Mouse (Mus musculus): ENCODE data around the gene Tcf12. TPM values are rescaled to one million over a fixed set of nuclear protein-coding genes. Genes with fewer than 3 reads are reported as not detected.

The Tcf12 gene
- polyA plus RNA-seq, 1 experiment from 2014 or later, result 112 TPM

- H3K4me3 ChIP-seq (replicated peaks), result no peak overlapping the region
- WGBS, result 9% methylated on average over 2 of the region's 2 CpGs
- no peak overlapping the region for H3K9ac ChIP-seq
- H3K9me3 ChIP-seq, result no peaks in the 10 kb centered on the region
- H3K4me1 ChIP-seq, result peaks cover 31% of the 10 kb centered on the region
- no peak overlapping the region for H3K4me2 ChIP-seq
- no peaks in the 10 kb centered on the region for H3K36me3 ChIP-seq (replicated peaks)
- peak overlapping the region; percentile 65 for H3K27ac ChIP-seq
- H3K27me3 ChIP-seq, result no peaks in the 10 kb centered on the region
- ATAC-seq (ENCODE audit: low FRiP score), result peak; percentile 49; the same call in 1 of the 2 replicates
These were observed 137.1 kb downstream of the Tcf12 start for GRCm38 (mm10) chr9:71974541-71974959.

- Histone ChIP-seq H3K9ac (no peak overlapping the region), H3K4me3 (replicated peaks) (no peak overlapping the region), H3K27ac (no peak overlapping the region), H3K4me2 (no peak overlapping the region), H3K27me3 (no peaks in the 10 kb centered on the region), H3K4me1 (peaks cover 4% of the 10 kb centered on the region), H3K9me3 (no peaks in the 10 kb centered on the region), H3K36me3 (replicated peaks) (no peaks in the 10 kb centered on the region)
- ATAC-seq (ENCODE audit: low FRiP score), result no peak
- 87% methylated on average over 4 of the region's 4 CpGs for WGBS
These were observed 147.6 kb downstream of the Tcf12 start for GRCm38 (mm10) chr9:71964039-71964438.

GRCm38 (mm10) chr9:71960026-71960396, 151.7 kb downstream of the Tcf12 start:
- H3K4me1 ChIP-seq, result peaks cover 4% of the 10 kb centered on the region
- no peak overlapping the region for H3K4me2 ChIP-seq
- no peaks in the 10 kb centered on the region for H3K36me3 ChIP-seq (replicated peaks)
- ATAC-seq (ENCODE audit: low FRiP score), result no peak
- H3K9ac ChIP-seq, result no peak overlapping the region
- H3K4me3 ChIP-seq (replicated peaks), result no peak overlapping the region
- H3K27ac ChIP-seq, result peak overlapping the region; percentile 53; the same call in 1 of the 2 replicates
- H3K9me3 ChIP-seq, result no peaks in the 10 kb centered on the region
- no peaks in the 10 kb centered on the region for H3K27me3 ChIP-seq

- Histone ChIP-seq H3K27ac (peak overlapping the region; percentile 53; the same call in 1 of the 2 replicates), H3K9ac (no peak overlapping the region), H3K4me1 (peaks cover 4% of the 10 kb centered on the region), H3K27me3 (no peaks in the 10 kb centered on the region), H3K4me2 (no peak overlapping the region), H3K4me3 (replicated peaks) (no peak overlapping the region), H3K36me3 (replicated peaks) (no peaks in the 10 kb centered on the region), H3K9me3 (no peaks in the 10 kb centered on the region)
- 38% methylated on average over 11 of the region's 11 CpGs for WGBS
- peak; percentile 75; the same call in 1 of the 2 replicates for ATAC-seq (ENCODE audit: low FRiP score)
These were observed 152.2 kb downstream of the Tcf12 start for GRCm38 (mm10) chr9:71959259-71960025.

- peak overlapping the region; percentile 17; the same call in 1 of the 2 replicates for H3K9ac ChIP-seq
These were observed 158.5 kb downstream of the Tcf12 start for GRCm38 (mm10) chr9:71953217-71953616.

GRCm38 (mm10) chr9:71952621-71953076, 159.0 kb downstream of the Tcf12 start:
- Histone ChIP-seq H3K36me3 (replicated peaks) (no peaks in the 10 kb centered on the region), H3K4me2 (no peak overlapping the region), H3K9ac (no peak overlapping the region), H3K27ac (no peak overlapping the region), H3K9me3 (no peaks in the 10 kb centered on the region), H3K27me3 (no peaks in the 10 kb centered on the region), H3K4me1 (peaks cover 7% of the 10 kb centered on the region), H3K4me3 (replicated peaks) (no peak overlapping the region)
- ATAC-seq (ENCODE audit: low FRiP score), result no peak
- WGBS, result 97% methylated on average over 1 of the region's 1 CpGs

More at GRCm38 (mm10) chr9:71953217-71953616, 158.5 kb downstream of the Tcf12 start:
- no peak for ATAC-seq (ENCODE audit: low FRiP score)
- Histone ChIP-seq H3K4me2 (no peak overlapping the region), H3K36me3 (replicated peaks) (no peaks in the 10 kb centered on the region), H3K27ac (no peak overlapping the region), H3K4me1 (peaks cover 7% of the 10 kb centered on the region), H3K9me3 (no peaks in the 10 kb centered on the region), H3K27me3 (no peaks in the 10 kb centered on the region), H3K4me3 (replicated peaks) (no peak overlapping the region)
- 70% methylated on average over 2 of the region's 2 CpGs for WGBS

GRCm38 (mm10) chr9:71951926-71952325, 159.7 kb downstream of the Tcf12 start:
- ATAC-seq (ENCODE audit: low FRiP score), result no peak
- Histone ChIP-seq H3K4me1 (peaks cover 7% of the 10 kb centered on the region), H3K36me3 (replicated peaks) (no peaks in the 10 kb centered on the region), H3K4me2 (no peak overlapping the region), H3K27ac (no peak overlapping the region), H3K27me3 (no peaks in the 10 kb centered on the region), H3K9ac (no peak overlapping the region), H3K4me3 (replicated peaks) (no peak overlapping the region), H3K9me3 (no peaks in the 10 kb centered on the region)
- 91% methylated on average over 2 of the region's 2 CpGs for WGBS

GRCm38 (mm10) chr9:71951341-71951740, 160.3 kb downstream of the Tcf12 start:
- H3K9me3 ChIP-seq, result no peaks in the 10 kb centered on the region
- ATAC-seq (ENCODE audit: low FRiP score), result no peak
- no peak overlapping the region for H3K4me2 ChIP-seq
- no peak overlapping the region for H3K9ac ChIP-seq
- H3K27ac ChIP-seq, result no peak overlapping the region
- no peaks in the 10 kb centered on the region for H3K27me3 ChIP-seq
- H3K4me3 ChIP-seq (replicated peaks), result no peak overlapping the region
- peaks cover 7% of the 10 kb centered on the region for H3K4me1 ChIP-seq
- H3K36me3 ChIP-seq (replicated peaks), result no peaks in the 10 kb centered on the region
- 84% methylated on average over 4 of the region's 4 CpGs for WGBS

GRCm38 (mm10) chr9:71944801-71945200, 166.9 kb downstream of the Tcf12 start:
- no peaks in the 10 kb centered on the region for H3K27me3 ChIP-seq
- peaks cover 6% of the 10 kb centered on the region for H3K4me1 ChIP-seq
- no peak overlapping the region for H3K4me3 ChIP-seq (replicated peaks)
- H3K9me3 ChIP-seq, result no peaks in the 10 kb centered on the region
- no peak overlapping the region for H3K4me2 ChIP-seq
- no peak overlapping the region for H3K9ac ChIP-seq
- H3K27ac ChIP-seq, result no peak overlapping the region
- ATAC-seq (ENCODE audit: low FRiP score), result no peak
- H3K36me3 ChIP-seq (replicated peaks), result no peaks in the 10 kb centered on the region
- WGBS, result 93% methylated on average over 4 of the region's 4 CpGs

GRCm38 (mm10) chr9:71942424-71942823, 169.2 kb downstream of the Tcf12 start:
- H3K9me3 ChIP-seq, result no peaks in the 10 kb centered on the region
- H3K36me3 ChIP-seq (replicated peaks), result no peaks in the 10 kb centered on the region
- H3K27ac ChIP-seq, result no peak overlapping the region
- no peaks in the 10 kb centered on the region for H3K27me3 ChIP-seq
- peaks cover 7% of the 10 kb centered on the region for H3K4me1 ChIP-seq
- H3K9ac ChIP-seq, result no peak overlapping the region
- no peak overlapping the region for H3K4me2 ChIP-seq
- H3K4me3 ChIP-seq (replicated peaks), result no peak overlapping the region
- ATAC-seq (ENCODE audit: low FRiP score), result no peak

GRCm38 (mm10) chr9:71940016-71940415, 171.7 kb downstream of the Tcf12 start:
- Histone ChIP-seq H3K4me3 (replicated peaks) (no peak overlapping the region), H3K4me1 (peaks cover 7% of the 10 kb centered on the region), H3K27ac (no peak overlapping the region), H3K36me3 (replicated peaks) (no peaks in the 10 kb centered on the region), H3K27me3 (no peaks in the 10 kb centered on the region), H3K4me2 (no peak overlapping the region), H3K9ac (no peak overlapping the region), H3K9me3 (no peaks in the 10 kb centered on the region)
- no peak for ATAC-seq (ENCODE audit: low FRiP score)

GRCm38 (mm10) chr9:71936199-71936598, 175.5 kb downstream of the Tcf12 start:
- Histone ChIP-seq H3K9me3 (no peaks in the 10 kb centered on the region), H3K4me2 (no peak overlapping the region), H3K4me1 (peaks cover 6% of the 10 kb centered on the region), H3K36me3 (replicated peaks) (0 out of 2 replicates have a peak, but pooled peaks cover 2% of the 10 kb centered on the region), H3K4me3 (replicated peaks) (no peak overlapping the region), H3K27me3 (no peaks in the 10 kb centered on the region), H3K27ac (no peak overlapping the region), H3K9ac (no peak overlapping the region)
- no peak for ATAC-seq (ENCODE audit: low FRiP score)
- WGBS, result 75% methylated on average over 1 of the region's 1 CpGs

- H3K9ac ChIP-seq, result no peak overlapping the region
- peaks cover 6% of the 10 kb centered on the region for H3K4me1 ChIP-seq
- H3K36me3 ChIP-seq (replicated peaks), result 0 out of 2 replicates have a peak, but pooled peaks cover 2% of the 10 kb centered on the region
- H3K27ac ChIP-seq, result no peak overlapping the region
- H3K4me2 ChIP-seq, result no peak overlapping the region
- 88% methylated on average over 3 of the region's 3 CpGs for WGBS
- ATAC-seq (ENCODE audit: low FRiP score), result no peak
- no peak overlapping the region for H3K4me3 ChIP-seq (replicated peaks)
- H3K27me3 ChIP-seq, result no peaks in the 10 kb centered on the region
- no peaks in the 10 kb centered on the region for H3K9me3 ChIP-seq
These were observed 176.8 kb downstream of the Tcf12 start for GRCm38 (mm10) chr9:71934833-71935232.

Measured in forebrain, embryonic 12.5 days (tissue).